Mouse (Mus musculus): Measurements from ENCODE around the gene Olfr691. TPM values are rescaled to one million over a fixed set of nuclear protein-coding genes. Genes with fewer than 3 reads are reported as not detected.

The Olfr691 gene
- polyA plus RNA-seq, 1 experiment from 2014 or later, result not detected

- POLR2A ChIA-PET, result no interaction called here
- TF ChIP-seq CTCF (IDR thresholded peaks at IDR 0.05), result no peak
- in situ Hi-C loops (cut with MboI; ENCODE audit: low pct_unique_long_range_greater_than_20kb), result no loop called here
- no peak for DNase-seq (ENCODE audit: low read depth, low spot score)
- ATAC-seq, result no peak
- CTCF ChIA-PET, result no interaction called here
- H3K27me3 ChIP-seq, result peaks cover 4% of the 10 kb centered on the region
These were observed 682 bp upstream of the Olfr691 start for GRCm38 (mm10) chr7:105342752-105343151.

DNA sequence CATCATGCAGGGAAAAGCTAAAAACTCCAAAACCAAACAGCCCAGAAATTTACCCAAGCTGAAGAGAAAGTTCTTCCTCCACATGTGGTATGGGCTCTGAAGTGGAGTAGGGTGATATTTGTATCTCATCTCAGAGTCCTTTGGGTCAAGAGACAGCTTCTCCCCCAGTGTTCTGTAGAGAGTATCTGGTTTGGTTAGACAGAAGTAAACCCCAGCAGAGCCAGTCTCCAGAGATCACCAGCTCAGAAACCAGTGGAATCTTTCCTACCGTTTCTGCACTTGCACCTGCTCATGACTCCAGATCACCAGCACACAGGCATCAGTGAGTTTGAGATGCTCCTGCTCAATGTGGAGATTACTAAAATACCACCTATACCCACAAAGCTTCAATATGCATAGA, 8.1 kb downstream of the Olfr691 start, which contains the start of gene Olfr690:
Olfr690 (minus strand) TSS at position 101 of the 400 bp plus-strand sequence.
- no peak for DNase-seq (ENCODE audit: low read depth, low spot score)
- POLR2A ChIA-PET, result no interaction called here
- no peak for TF ChIP-seq CTCF (IDR thresholded peaks at IDR 0.05)
- no peak for ATAC-seq
- peaks cover 5% of the 10 kb centered on the region for H3K27me3 ChIP-seq
- CTCF ChIA-PET, result no interaction called here
- in situ Hi-C loops (cut with MboI; ENCODE audit: low pct_unique_long_range_greater_than_20kb), result no loop called here

DNA sequence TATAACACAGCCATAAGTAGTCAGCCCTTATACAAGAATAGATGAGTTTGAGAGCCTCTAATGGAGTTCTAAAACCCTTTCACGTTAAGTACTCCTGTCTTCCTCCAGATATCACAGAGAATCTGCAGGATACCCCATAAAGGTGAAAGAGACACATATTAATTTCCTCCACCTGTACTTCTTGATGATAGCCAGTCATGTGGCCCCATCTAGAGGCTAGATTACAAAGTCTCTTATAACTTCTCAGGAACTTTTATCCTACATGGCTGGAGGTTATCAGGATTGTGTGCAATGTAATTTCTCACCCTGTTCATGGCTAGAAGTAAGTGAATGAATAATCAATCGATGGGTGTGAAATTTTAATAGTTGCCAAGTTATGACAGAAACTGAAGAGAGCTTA, 16.8 kb downstream of the Olfr691 start:
- ChIA-PET CTCF (no interaction called here), POLR2A (no interaction called here)
- ATAC-seq (no peak), DNase-seq (ENCODE audit: low read depth, low spot score) (no peak)
- no peaks in the 10 kb centered on the region for H3K27me3 ChIP-seq
- TF ChIP-seq CTCF (IDR thresholded peaks at IDR 0.05), result no peak
- in situ Hi-C loops (cut with MboI; ENCODE audit: low pct_unique_long_range_greater_than_20kb), result no loop called here

GRCm38 (mm10) chr7:105310865-105311264, 31.2 kb downstream of the Olfr691 start, which contains the start of gene Olfr689:
TSS of gene Olfr689 (plus strand) at chr7:105311165.
- DNase-seq (ENCODE audit: low read depth, low spot score), result no peak
- POLR2A ChIA-PET, result no interaction called here
- in situ Hi-C loops (cut with MboI; ENCODE audit: low pct_unique_long_range_greater_than_20kb), result no loop called here
- CTCF ChIA-PET, result no interaction called here
- ATAC-seq, result no peak
- no peak for TF ChIP-seq CTCF (IDR thresholded peaks at IDR 0.05)
- peaks cover 8% of the 10 kb centered on the region for H3K27me3 ChIP-seq

DNA sequence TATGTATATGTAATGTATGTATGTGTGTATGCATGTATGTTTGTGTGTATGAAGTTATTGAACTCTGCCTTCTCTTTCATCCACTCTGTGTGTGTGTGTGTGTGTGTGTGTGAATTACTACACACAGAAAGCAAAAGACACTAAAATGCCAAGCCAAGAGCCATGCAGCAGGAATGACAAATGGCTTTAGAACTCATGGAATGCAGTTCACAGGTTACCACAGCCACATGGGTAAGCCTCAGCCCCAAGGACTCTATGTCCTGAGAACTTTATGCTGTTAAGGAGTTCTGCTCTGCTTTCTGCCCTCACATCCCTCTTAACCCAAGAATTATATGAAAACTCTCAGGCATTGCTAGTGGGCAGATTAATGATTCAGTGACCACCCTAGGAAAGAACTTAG, 52.0 kb downstream of the Olfr691 start:
- CTCF ChIA-PET, result no interaction called here
- H3K27me3 ChIP-seq, result no peaks in the 10 kb centered on the region
- ATAC-seq (no peak), DNase-seq (ENCODE audit: low read depth, low spot score) (no peak)
- TF ChIP-seq CTCF (IDR thresholded peaks at IDR 0.05), result no peak
- in situ Hi-C loops (cut with MboI; ENCODE audit: low pct_unique_long_range_greater_than_20kb), result no loop called here
- POLR2A ChIA-PET, result no interaction called here

DNA sequence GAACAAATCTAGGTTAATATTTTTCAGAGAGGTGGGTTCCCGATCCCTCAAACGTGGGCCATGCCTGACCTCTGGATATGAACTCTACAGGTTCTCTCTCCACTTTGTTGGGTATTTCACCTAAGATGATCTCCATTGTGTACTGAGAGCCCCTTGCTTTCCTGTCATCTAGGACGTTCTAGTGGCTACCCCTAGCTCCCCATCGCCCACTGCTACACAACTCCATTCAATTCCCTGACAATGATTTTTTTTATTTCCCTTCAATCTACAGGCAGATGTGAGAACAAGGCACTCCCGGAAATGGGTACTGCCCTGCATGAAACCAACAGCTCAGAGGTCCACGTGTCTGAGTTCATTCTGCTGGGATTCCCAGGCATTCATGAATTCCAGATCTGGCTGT, 54.3 kb downstream of the Olfr691 start, which contains the start of gene Olfr688:
Olfr688 (plus strand) TSS at position 301 of the 400 bp plus-strand sequence.
- POLR2A ChIA-PET, result no interaction called here
- DNase-seq (ENCODE audit: low read depth, low spot score) (no peak), ATAC-seq (no peak)
- H3K27me3 ChIP-seq, result no peaks in the 10 kb centered on the region
- CTCF ChIA-PET, result no interaction called here
- no peak for TF ChIP-seq CTCF (IDR thresholded peaks at IDR 0.05)
- in situ Hi-C loops (cut with MboI; ENCODE audit: low pct_unique_long_range_greater_than_20kb), result no loop called here

Other genes with a start within 250 kb of the Olfr691 start
- not detected for gene Olfr680-ps1, start 249.5 kb downstream of the Olfr691 start, polyA plus RNA-seq (2021)
- not detected for gene Olfr681, start 225.4 kb downstream of the Olfr691 start, polyA plus RNA-seq (2021)
- not detected for gene Olfr683, start 195.3 kb downstream of the Olfr691 start, polyA plus RNA-seq (2021)
- not detected for gene Olfr684, start 178.6 kb downstream of the Olfr691 start, polyA plus RNA-seq (2021)
- gene Olfr685, start 156.3 kb downstream of the Olfr691 start, polyA plus RNA-seq (2021), result not detected
- not detected for gene Olfr686, start 134.8 kb downstream of the Olfr691 start, polyA plus RNA-seq (2021)
- not detected for gene Olfr688, start 54.2 kb downstream of the Olfr691 start, polyA plus RNA-seq (2021)
- gene Olfr689, start 31.1 kb downstream of the Olfr691 start, polyA plus RNA-seq (2021), result 0.01 TPM
- gene Olfr690, start 8.2 kb downstream of the Olfr691 start, polyA plus RNA-seq (2021), result not detected
- gene Olfr692, start 26.0 kb upstream of the Olfr691 start, polyA plus RNA-seq (2021), result not detected
- gene Gm5901, start 32.8 kb upstream of the Olfr691 start, polyA plus RNA-seq (2021), result not detected
- gene Fam160a2, start 57.8 kb upstream of the Olfr691 start, polyA plus RNA-seq (2021), result 24.4 TPM
- not detected for gene Cnga4, start 62.3 kb upstream of the Olfr691 start, polyA plus RNA-seq (2021)
- not detected for gene Cckbr, start 83.5 kb upstream of the Olfr691 start, polyA plus RNA-seq (2021)
- 7.6 TPM for gene Cavin3, start 140.0 kb upstream of the Olfr691 start, polyA plus RNA-seq (2021)
- gene Smpd1, start 212.1 kb upstream of the Olfr691 start, polyA plus RNA-seq (2021), result 103 TPM
- 44.0 TPM for gene Apbb1, start 239.4 kb upstream of the Olfr691 start, polyA plus RNA-seq (2021)